Mouse (Mus musculus) forebrain, embryonic 11.5 days (tissue): ENCODE measurements around the gene Zfp697. TPM values are rescaled to one million over a fixed set of nuclear protein-coding genes. Genes with fewer than 3 reads are reported as not detected.
"Not testable (repeated sequence)": the region's sequence is repeated elsewhere in the genome, so short reads cannot be mapped to it uniquely, and the experiment has no call there.

Experiments used
- ATAC-seq: fragments of 200-750 bp; cut with Nextera tagmentation; replicated peaks from 2 replicates; pipeline ENCODE4 v1.8.0; 2017; ENCODE audit warnings: moderate TSS enrichment; ENCODE audit not compliant: low FRiP score
- DNase-seq: peaks from one replicate; pipeline ENCODE4 v3.0.0-alpha.2; 2017; ENCODE audit warnings: low spot score
- H3K27ac ChIP-seq: fragments of 300-500 bp; sonication (generic); 2 replicates; pipeline ENCODE4 v1.5.1; 2014; ENCODE audit warnings: low read depth, low read length
- H3K27me3 ChIP-seq: fragments of 300-500 bp; sonication (generic); 2 replicates; pipeline ENCODE4 v1.6.1; 2014; ENCODE audit warnings: mild to moderate bottlenecking, low read length, mixed read lengths; ENCODE audit not compliant: control insufficient read depth, insufficient read depth
- H3K36me3 ChIP-seq: fragments of 300-500 bp; sonication (generic); 2 replicates; pipeline ENCODE4 v1.6.1; 2014; ENCODE audit warnings: mild to moderate bottlenecking, low read length, moderate library complexity, mixed read lengths; ENCODE audit not compliant: control insufficient read depth, insufficient read depth
- H3K4me1 ChIP-seq: fragments of 300-500 bp; sonication (generic); replicated peaks from 2 replicates; pipeline ENCODE4 v1.6.1; 2014; ENCODE audit warnings: low read length, mixed read lengths; ENCODE audit not compliant: control insufficient read depth, insufficient read depth
- H3K4me2 ChIP-seq: fragments of 300-500 bp; sonication (generic); 2 replicates; pipeline ENCODE4 v1.6.1; 2014; ENCODE audit warnings: low read depth, mild to moderate bottlenecking, low read length, moderate library complexity, mixed read lengths; ENCODE audit not compliant: severe bottlenecking
- H3K4me3 ChIP-seq: fragments of 300-500 bp; sonication (generic); 2 replicates; pipeline ENCODE4 v1.5.1; 2014; ENCODE audit warnings: low read depth, low read length
- H3K9ac ChIP-seq: fragments of 300-500 bp; sonication (generic); 2 replicates; pipeline ENCODE4 v1.6.1; 2014; ENCODE audit warnings: low read length
- H3K9me3 ChIP-seq: fragments of 300-500 bp; sonication (generic); 2 replicates; pipeline ENCODE4 v1.6.1; 2016; ENCODE audit warnings: low read length, mixed read lengths; ENCODE audit not compliant: control insufficient read depth
- WGBS: fragments of 180-500 bp; shearing (Covaris S2); extraction: QIAGEN DNeasy Blood & Tissue Kit; methylation state at CpG from one replicate; pipeline ENCODE4 v1.1.7; 2014; 5-methylcytosine and 5-hydroxymethylcytosine counted together
- polyA plus RNA-seq: library from polyadenylated mRNA; unstranded; fragments of >200 nt; fragmentation: Nextera tagmentation; extraction: Ambion mirVana; gene quantifications from 2 replicates; pipeline ENCODE4 v1.2.1, GENCODE M21; 2014

Gene Zfp697
- 8.9 and 11.9 TPM in 2 replicates for polyA plus RNA-seq

DNA sequence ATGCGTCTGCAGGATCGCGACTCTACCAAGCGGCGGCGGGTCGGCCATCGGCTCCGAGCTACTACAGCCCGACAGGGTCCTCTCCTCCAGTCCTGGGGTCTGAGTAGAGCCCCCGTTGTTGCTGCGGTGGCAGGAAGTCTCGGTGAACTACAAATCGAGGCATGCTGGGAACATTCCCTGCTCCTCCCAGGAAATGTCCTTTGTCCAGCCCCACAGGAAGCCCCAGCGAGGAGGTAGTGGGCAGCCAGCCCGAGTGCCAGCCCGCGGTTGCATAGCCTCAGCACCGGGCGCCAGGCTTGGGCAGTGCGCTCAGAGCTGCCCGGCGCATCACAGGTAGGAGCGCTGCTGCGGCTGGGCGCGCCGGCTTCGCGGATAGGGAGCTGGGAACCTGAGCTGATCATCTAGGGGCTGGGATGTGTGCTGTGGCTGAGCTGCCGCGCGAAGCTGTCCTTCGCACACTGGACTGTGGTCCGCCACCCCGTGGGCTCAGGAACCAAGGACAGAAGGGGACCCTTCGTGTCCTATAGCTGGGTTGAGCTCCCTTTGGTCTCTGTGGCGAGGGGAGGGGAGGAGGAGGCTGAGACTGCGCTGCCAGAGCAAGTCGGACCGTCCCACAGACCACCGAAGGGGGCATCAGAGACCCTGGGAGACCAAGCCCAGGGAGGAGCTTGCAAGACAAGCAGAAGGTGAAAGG is at the start of gene Zfp697:
Gene Zfp697, plus strand, starts transcription at position 216 of the 694 bp plus-strand sequence.
- WGBS = under 1% methylated on average over 42 of the region's 42 CpGs

DNA sequence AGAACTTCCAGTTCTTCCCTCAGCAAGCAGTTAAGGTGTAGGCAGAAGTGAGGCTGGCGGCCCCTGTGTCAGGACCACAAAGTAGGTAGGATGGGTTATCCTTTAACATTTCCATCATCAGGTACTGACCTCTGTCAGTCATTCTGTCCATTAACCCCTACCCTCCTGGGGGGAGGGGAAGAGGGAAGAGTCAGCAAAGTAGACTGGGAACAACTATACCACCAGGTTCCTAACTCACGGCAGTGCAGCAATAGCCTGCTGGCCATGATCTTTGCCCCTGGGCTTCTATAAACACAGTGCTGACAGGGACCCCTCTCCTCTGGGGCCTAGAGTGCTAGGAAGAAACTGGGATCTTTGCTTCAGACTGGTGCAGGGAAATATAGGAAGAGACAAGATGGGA is 48.3 kb upstream of the Zfp697 start:
- no peak overlapping the region for H3K9ac ChIP-seq
- ATAC-seq (no peak), DNase-seq (no peak)
- H3K27ac ChIP-seq = no peak overlapping the region
- no peak overlapping the region for H3K4me2 ChIP-seq
- H3K9me3 ChIP-seq = no peaks in the 10 kb centered on the region
- no peak overlapping the region for H3K4me3 ChIP-seq
- peaks cover 3% of the 10 kb centered on the region; the same call in 1 of the 2 replicates for H3K36me3 ChIP-seq
- H3K4me1 ChIP-seq = peaks cover 9% of the 10 kb centered on the region; the same call in 1 of the 2 replicates
- H3K27me3 ChIP-seq = no peaks in the 10 kb centered on the region
- 72% methylated on average over 2 of the region's 2 CpGs for WGBS

More for the DNA sequence above, at the start of gene Zfp697:
- no peak within 1 kb of the TSS for H3K27ac ChIP-seq
- peak within 1 kb of the TSS; percentile 82 for H3K4me3 ChIP-seq
- ATAC-seq = peak; percentile 93
- H3K9ac ChIP-seq = peak within 1 kb of the TSS; percentile 92
- H3K9me3 ChIP-seq = no peaks in the 10 kb centered on the region
- H3K27me3 ChIP-seq = no peaks in the 10 kb centered on the region
- H3K36me3 ChIP-seq = no peaks in the 10 kb centered on the region
- H3K4me2 ChIP-seq = peak within 1 kb of the TSS; percentile 95
- peak; percentile 87 for DNase-seq
- H3K4me1 ChIP-seq = peaks cover 6% of the 10 kb centered on the region

DNA sequence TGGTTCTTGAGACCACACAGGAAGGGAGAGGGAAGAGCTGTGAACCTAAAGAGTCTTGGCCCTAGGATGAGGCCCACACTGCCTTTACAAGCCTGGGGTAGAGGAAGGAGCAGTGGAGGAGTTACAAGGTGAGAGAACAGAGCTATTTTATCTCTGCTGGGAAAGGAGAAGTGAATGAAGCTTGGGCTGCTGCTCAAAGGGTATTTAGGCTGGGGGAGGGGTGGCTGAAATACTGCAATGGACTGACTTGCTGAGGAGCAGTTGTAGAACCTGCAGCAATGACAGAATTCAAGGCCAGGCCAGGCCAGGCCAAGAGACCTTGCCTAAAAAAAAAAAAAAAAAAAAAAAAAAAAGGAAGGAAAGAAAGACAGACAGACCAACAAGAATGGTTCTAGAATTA is 46.9 kb upstream of the Zfp697 start:
- no peak for ATAC-seq
- H3K4me2 ChIP-seq = no peak overlapping the region
- no peak overlapping the region for H3K9ac ChIP-seq
- peaks cover 9% of the 10 kb centered on the region; the same call in 1 of the 2 replicates for H3K4me1 ChIP-seq
- no peaks in the 10 kb centered on the region for H3K27me3 ChIP-seq
- H3K27ac ChIP-seq = no peak overlapping the region
- H3K9me3 ChIP-seq = no peaks in the 10 kb centered on the region
- peaks cover 3% of the 10 kb centered on the region; the same call in 1 of the 2 replicates for H3K36me3 ChIP-seq
- no peak overlapping the region for H3K4me3 ChIP-seq
- DNase-seq = no peak

DNA sequence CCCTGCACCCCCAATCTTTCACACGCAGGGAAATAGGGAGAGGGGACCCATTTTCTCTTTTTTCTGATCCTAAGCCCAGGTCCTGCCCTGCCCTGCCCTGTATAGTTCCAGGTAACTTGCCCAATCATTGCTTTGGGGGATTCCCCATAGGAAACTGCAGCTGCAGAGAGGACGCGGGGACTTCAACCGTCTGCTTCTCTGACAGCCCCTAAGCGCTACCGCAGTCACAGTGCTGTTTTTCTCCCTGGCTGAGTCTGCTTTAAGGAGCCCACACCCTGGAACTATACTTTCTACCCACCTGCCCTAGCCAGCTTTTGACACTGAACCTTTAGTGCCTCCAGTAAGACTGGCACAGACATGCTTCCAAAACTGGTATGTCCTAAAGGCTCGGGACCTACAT is 46.4 kb upstream of the Zfp697 start:
- no peak overlapping the region for H3K4me3 ChIP-seq
- no peak overlapping the region for H3K4me2 ChIP-seq
- peaks cover 3% of the 10 kb centered on the region; the same call in 1 of the 2 replicates for H3K36me3 ChIP-seq
- no peak overlapping the region for H3K27ac ChIP-seq
- H3K27me3 ChIP-seq = no peaks in the 10 kb centered on the region
- H3K9ac ChIP-seq = no peak overlapping the region
- WGBS = 79% methylated on average over 7 of the region's 7 CpGs
- H3K9me3 ChIP-seq = no peaks in the 10 kb centered on the region
- DNase-seq (no peak), ATAC-seq (no peak)
- peaks cover 9% of the 10 kb centered on the region; the same call in 1 of the 2 replicates for H3K4me1 ChIP-seq

DNA sequence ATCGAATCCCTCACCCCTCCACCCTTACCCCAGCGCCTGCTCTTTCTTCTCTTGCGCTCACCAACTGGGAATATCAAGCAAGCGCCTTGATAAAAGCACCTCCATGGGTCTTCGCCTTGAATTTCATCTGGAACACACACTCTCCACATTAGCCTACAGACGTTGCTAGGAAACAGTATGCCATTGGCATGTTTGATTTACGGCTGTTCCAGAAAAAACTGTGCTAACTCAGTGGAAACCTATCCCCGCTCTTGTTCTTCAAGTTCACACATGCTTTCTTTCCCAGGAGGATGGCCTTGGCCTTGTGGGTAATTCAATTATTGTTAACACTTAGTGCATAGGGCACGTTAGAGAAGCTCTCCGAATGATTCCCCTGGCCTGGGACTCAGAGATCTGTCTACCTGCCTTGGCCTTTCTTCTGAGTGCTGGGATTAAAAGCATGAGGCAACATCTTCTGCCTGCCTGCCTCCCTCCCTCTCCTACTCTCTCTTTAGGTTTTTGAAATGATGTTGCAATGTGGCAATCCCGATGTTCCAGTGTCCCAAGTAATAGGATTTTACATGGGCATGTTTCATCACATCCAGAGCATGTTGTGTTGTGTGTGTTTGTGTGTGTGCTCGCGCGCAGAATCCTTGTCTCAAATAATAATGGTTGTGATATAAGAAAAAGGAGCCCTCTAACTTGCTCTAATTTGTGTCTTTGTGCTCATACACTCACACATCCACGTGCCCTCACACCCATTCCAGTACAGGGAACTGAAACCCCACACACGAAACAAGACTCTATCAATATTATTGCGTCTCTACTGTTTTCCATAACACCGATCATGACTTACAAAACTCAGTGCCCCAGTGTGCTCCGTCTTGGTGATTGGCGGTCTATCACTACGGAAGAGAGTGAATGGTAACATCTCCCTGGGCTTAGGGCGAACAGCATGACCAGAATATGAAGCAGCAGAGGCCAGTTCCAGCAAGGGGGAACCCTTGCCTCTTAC is 45.3 kb upstream of the Zfp697 start:
- H3K4me2 ChIP-seq = no peak overlapping the region
- H3K9me3 ChIP-seq = no peaks in the 10 kb centered on the region
- no peaks in the 10 kb centered on the region for H3K27me3 ChIP-seq
- no peak for ATAC-seq
- H3K27ac ChIP-seq = no peak overlapping the region
- peak overlapping the region; percentile 16; the same call in 1 of the 2 replicates for H3K9ac ChIP-seq
- peaks cover 9% of the 10 kb centered on the region; the same call in 1 of the 2 replicates for H3K4me1 ChIP-seq
- 79% methylated on average over 22 of the region's 22 CpGs for WGBS
- no peak for DNase-seq
- no peak overlapping the region for H3K4me3 ChIP-seq
- peaks cover 3% of the 10 kb centered on the region; the same call in 1 of the 2 replicates for H3K36me3 ChIP-seq

DNA sequence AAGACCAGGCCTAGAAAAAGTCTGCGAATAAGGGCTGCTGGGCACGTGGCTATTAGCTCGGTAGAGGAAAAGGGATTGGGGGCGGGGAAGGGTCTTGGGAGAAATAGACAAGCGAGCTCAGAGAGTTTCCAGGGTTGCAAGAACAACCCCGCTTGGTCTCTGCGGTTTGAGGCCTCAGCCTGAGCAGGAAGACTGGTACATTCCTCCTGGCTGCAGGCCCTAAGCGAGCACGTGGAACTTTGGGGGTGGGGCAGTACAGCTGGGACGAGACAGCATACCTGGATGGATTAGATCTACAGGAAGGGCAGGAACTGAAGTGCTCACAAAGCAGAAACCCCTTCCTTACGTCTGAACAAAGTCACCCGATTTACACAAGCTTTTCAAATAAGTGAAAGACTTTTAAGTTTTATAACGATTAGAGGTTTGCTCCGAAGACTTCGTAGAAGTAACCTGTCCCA is 43.6 kb upstream of the Zfp697 start:
- Histone ChIP-seq H3K4me2 (peak overlapping the region; percentile 82), H3K9ac (peak overlapping the region; percentile 74), H3K36me3 (no peaks in the 10 kb centered on the region; the same call in 1 of the 2 replicates), H3K4me1 (peaks cover 9% of the 10 kb centered on the region; the same call in 1 of the 2 replicates), H3K27ac (no peak overlapping the region), H3K9me3 (no peaks in the 10 kb centered on the region), H3K4me3 (peak overlapping the region; percentile 73), H3K27me3 (no peaks in the 10 kb centered on the region)
- ATAC-seq (peak; percentile 29; the same call in 1 of the 2 replicates), DNase-seq (peak; percentile 75)
- 5% methylated on average over 15 of the region's 15 CpGs for WGBS

DNA sequence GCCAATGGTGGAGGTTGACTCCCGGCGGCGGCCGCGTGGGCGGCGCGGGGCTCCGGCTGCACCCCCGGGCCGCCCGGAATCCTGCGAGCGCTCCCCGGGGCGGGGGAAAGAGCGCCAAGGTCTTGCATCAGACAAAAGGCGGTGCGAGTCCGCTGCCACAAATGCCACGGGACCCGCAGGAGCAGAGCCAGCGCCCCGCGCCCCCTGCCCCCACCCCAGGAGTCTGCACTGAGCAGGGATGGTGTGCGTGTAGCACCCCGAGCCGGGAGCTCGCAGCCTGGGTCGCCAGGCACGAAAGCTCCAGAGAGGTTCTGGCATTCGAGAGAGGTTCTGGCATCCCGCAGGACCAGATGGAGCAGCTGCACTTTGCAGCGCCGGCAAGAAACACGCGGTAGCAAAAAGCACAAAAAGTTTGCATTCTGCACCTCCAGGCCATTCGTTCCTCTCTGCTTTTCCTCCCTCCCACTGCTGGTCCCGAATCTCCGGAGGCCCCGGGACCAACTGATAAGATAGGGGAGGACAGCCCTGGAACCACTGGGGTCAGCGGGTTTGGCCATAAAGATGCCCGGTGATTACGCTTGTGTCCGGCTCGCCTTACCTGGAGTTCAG is 43.1 kb upstream of the Zfp697 start:
- peak; percentile 74 for ATAC-seq
- DNase-seq = peak; percentile 84
- peaks cover 9% of the 10 kb centered on the region; the same call in 1 of the 2 replicates for H3K4me1 ChIP-seq
- no peaks in the 10 kb centered on the region for H3K36me3 ChIP-seq
- peak overlapping the region; percentile 82 for H3K4me2 ChIP-seq
- H3K27me3 ChIP-seq = no peaks in the 10 kb centered on the region
- no peaks in the 10 kb centered on the region for H3K9me3 ChIP-seq
- under 1% methylated on average over 46 of the region's 46 CpGs for WGBS
- peak overlapping the region; percentile 39 for H3K27ac ChIP-seq
- peak overlapping the region; percentile 73 for H3K4me3 ChIP-seq
- peak overlapping the region; percentile 74 for H3K9ac ChIP-seq

DNA sequence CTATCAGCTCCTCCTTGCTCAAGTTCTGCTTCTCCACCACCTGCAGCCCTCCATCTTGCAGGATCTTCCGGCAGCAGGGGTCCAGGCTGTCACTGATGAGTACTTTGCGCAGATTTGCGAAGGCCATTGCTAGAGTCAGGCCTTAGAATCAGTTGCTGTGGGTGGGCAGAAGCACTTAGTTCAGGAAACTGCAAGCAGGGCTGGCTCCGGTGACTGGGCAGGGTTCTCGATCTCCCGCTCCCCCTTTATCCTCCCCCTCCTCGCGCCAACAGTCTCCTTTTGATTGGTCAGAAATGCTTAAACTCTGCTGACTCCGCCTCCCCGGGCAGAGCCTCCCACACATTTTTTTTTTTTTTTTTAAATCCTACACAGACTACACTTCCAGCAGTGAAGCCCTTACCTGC is 42.6 kb upstream of the Zfp697 start, which contains the start of gene Phgdh:
Gene Phgdh, minus strand, starts transcription at position 285 of the 404 bp plus-strand sequence.
- Histone ChIP-seq H3K9ac (peak within 1 kb of the TSS; percentile 74), H3K4me3 (peak within 1 kb of the TSS; percentile 73), H3K4me2 (peak within 1 kb of the TSS; percentile 82), H3K27ac (peak within 1 kb of the TSS; percentile 39)
- not testable (repeated sequence) for H3K4me1 ChIP-seq, H3K9me3 ChIP-seq, H3K27me3 ChIP-seq, H3K36me3 ChIP-seq
- ATAC-seq (peak; percentile 88), DNase-seq (peak; percentile 88)
- under 1% methylated on average over 10 of the region's 10 CpGs for WGBS
